Mouse (Mus musculus) lung, embryonic 15.5 days (tissue): ENCODE measurements around the gene C530025M09Rik. TPM values are rescaled to one million over a fixed set of nuclear protein-coding genes. Genes with fewer than 3 reads are reported as not detected.
A peak's percentile ranks its signal among the peaks of the same experiment; 100 is the strongest.

Experiments
- ATAC-seq: fragments of 200-750 bp; cut with Nextera tagmentation; 2 replicates; pipeline ENCODE4 v1.8.0; 2017; ENCODE audit warnings: moderate number of reproducible peaks, borderline replicate concordance; ENCODE audit not compliant: low FRiP score, low TSS enrichment; ENCODE audit errors: extremely low read depth
- H3K27ac ChIP-seq: fragments of 300-500 bp; sonication (generic); 2 replicates; pipeline ENCODE4 v1.5.1; 2015; ENCODE audit warnings: moderate library complexity, mild to moderate bottlenecking, inconsistent platforms
- H3K27me3 ChIP-seq: fragments of 300-500 bp; sonication (generic); 2 replicates; pipeline ENCODE4 v1.6.1; 2015; ENCODE audit warnings: inconsistent platforms
- H3K36me3 ChIP-seq: fragments of 300-500 bp; sonication (generic); 2 replicates; pipeline ENCODE4 v1.6.1; 2015; ENCODE audit warnings: inconsistent platforms
- H3K4me1 ChIP-seq: fragments of 300-500 bp; sonication (generic); 2 replicates; pipeline ENCODE4 v1.6.1; 2015; ENCODE audit warnings: inconsistent platforms
- H3K4me2 ChIP-seq: fragments of 300-500 bp; sonication (generic); 2 replicates; pipeline ENCODE4 v1.6.1; 2015; ENCODE audit warnings: inconsistent platforms, mild to moderate bottlenecking, moderate library complexity
- H3K4me3 ChIP-seq: fragments of 300-500 bp; sonication (generic); 2 replicates; pipeline ENCODE4 v1.5.1; 2015; ENCODE audit warnings: mild to moderate bottlenecking, inconsistent platforms
- H3K9ac ChIP-seq: fragments of 300-500 bp; sonication (generic); 2 replicates; pipeline ENCODE4 v1.6.1; 2015; ENCODE audit warnings: inconsistent platforms
- H3K9me3 ChIP-seq: fragments of 300-500 bp; sonication (generic); 2 replicates; pipeline ENCODE4 v1.6.1; 2016; ENCODE audit warnings: inconsistent platforms
- WGBS: fragments of 180-500 bp; shearing (Covaris S2); methylation state at CpG from one replicate; pipeline ENCODE4 v1.1.7; 2015; 5-methylcytosine and 5-hydroxymethylcytosine counted together
- polyA plus RNA-seq: library from polyadenylated mRNA; unstranded; fragments of >200 nt; fragmentation: Nextera tagmentation; extraction: Ambion mirVana; gene quantifications from 2 replicates; pipeline ENCODE4 v1.2.1, GENCODE M21; 2015

The C530025M09Rik gene
- polyA plus RNA-seq, 1 experiment from 2014 or later = 0.31 TPM

- Histone ChIP-seq H3K4me3 (peak overlapping the region; percentile 46; the same call in 1 of the 2 replicates), H3K9me3 (no peaks in the 10 kb centered on the region), H3K27me3 (peaks cover 45% of the 10 kb centered on the region), H3K36me3 (no peaks in the 10 kb centered on the region), H3K9ac (no peak overlapping the region), H3K4me1 (peaks cover 16% of the 10 kb centered on the region; the same call in 1 of the 2 replicates), H3K27ac (no peak overlapping the region), H3K4me2 (peak overlapping the region; percentile 93)
- no peak for ATAC-seq
- WGBS = 9% methylated on average over 5 of the region's 5 CpGs
Measured at GRCm38 (mm10) chr2:149832301-149832700, 1.3 kb upstream of the C530025M09Rik start.

- Histone ChIP-seq H3K27ac (no peak overlapping the region), H3K9me3 (no peaks in the 10 kb centered on the region), H3K9ac (no peak overlapping the region), H3K4me3 (peak overlapping the region; percentile 46), H3K4me2 (peak overlapping the region; percentile 93), H3K4me1 (peaks cover 16% of the 10 kb centered on the region; the same call in 1 of the 2 replicates), H3K27me3 (peaks cover 45% of the 10 kb centered on the region), H3K36me3 (no peaks in the 10 kb centered on the region)
- 3% methylated on average over 29 of the region's 29 CpGs for WGBS
- no peak for ATAC-seq
Measured at GRCm38 (mm10) chr2:149831459-149832245, 639 bp upstream of the C530025M09Rik start.

- peaks cover 45% of the 10 kb centered on the region for H3K27me3 ChIP-seq
- H3K27ac ChIP-seq = no peak overlapping the region
- H3K9ac ChIP-seq = peak overlapping the region; percentile 7
- peak; percentile 47 for ATAC-seq
- WGBS = 3% methylated on average over 26 of the region's 26 CpGs
- H3K36me3 ChIP-seq = no peaks in the 10 kb centered on the region
- peak overlapping the region; percentile 46 for H3K4me3 ChIP-seq
- peaks cover 16% of the 10 kb centered on the region; the same call in 1 of the 2 replicates for H3K4me1 ChIP-seq
- H3K4me2 ChIP-seq = peak overlapping the region; percentile 93
- H3K9me3 ChIP-seq = no peaks in the 10 kb centered on the region
Measured at GRCm38 (mm10) chr2:149829955-149830535, 968 bp downstream of the C530025M09Rik start.

GRCm38 (mm10) chr2:149828911-149829310, 2.1 kb downstream of the C530025M09Rik start, which contains the start of gene Syndig1:
Gene Syndig1, plus strand, starts transcription at chr2:149829211.
- H3K4me2 ChIP-seq = peak within 1 kb of the TSS; percentile 93
- H3K27me3 ChIP-seq = peaks cover 45% of the 10 kb centered on the region
- peak within 1 kb of the TSS; percentile 7; the same call in 1 of the 2 replicates for H3K9ac ChIP-seq
- H3K9me3 ChIP-seq = no peaks in the 10 kb centered on the region
- ATAC-seq = no peak
- no peak within 1 kb of the TSS for H3K27ac ChIP-seq
- H3K36me3 ChIP-seq = no peaks in the 10 kb centered on the region
- peaks cover 16% of the 10 kb centered on the region; the same call in 1 of the 2 replicates for H3K4me1 ChIP-seq
- WGBS = 76% methylated on average over 2 of the region's 2 CpGs
- H3K4me3 ChIP-seq = peak within 1 kb of the TSS; percentile 46

- Histone ChIP-seq H3K4me3 (no peak overlapping the region), H3K9me3 (no peaks in the 10 kb centered on the region), H3K4me2 (no peak overlapping the region), H3K4me1 (no peaks in the 10 kb centered on the region), H3K27me3 (no peaks in the 10 kb centered on the region), H3K27ac (no peak overlapping the region), H3K9ac (no peak overlapping the region), H3K36me3 (no peaks in the 10 kb centered on the region)
- WGBS = 32% methylated on average over 2 of the region's 2 CpGs
- ATAC-seq = no peak
Measured at GRCm38 (mm10) chr2:149820201-149820600, 10.8 kb downstream of the C530025M09Rik start.

GRCm38 (mm10) chr2:149819751-149820150, 11.3 kb downstream of the C530025M09Rik start:
- Histone ChIP-seq H3K9ac (no peak overlapping the region), H3K27me3 (no peaks in the 10 kb centered on the region), H3K27ac (no peak overlapping the region), H3K4me2 (no peak overlapping the region), H3K36me3 (no peaks in the 10 kb centered on the region), H3K9me3 (no peaks in the 10 kb centered on the region), H3K4me1 (no peaks in the 10 kb centered on the region), H3K4me3 (no peak overlapping the region)
- WGBS = 81% methylated on average over 3 of the region's 3 CpGs
- no peak for ATAC-seq

GRCm38 (mm10) chr2:149818395-149818794, 12.6 kb downstream of the C530025M09Rik start:
- Histone ChIP-seq H3K27ac (no peak overlapping the region), H3K4me2 (no peak overlapping the region), H3K36me3 (no peaks in the 10 kb centered on the region), H3K4me3 (no peak overlapping the region), H3K9me3 (no peaks in the 10 kb centered on the region), H3K27me3 (no peaks in the 10 kb centered on the region), H3K9ac (no peak overlapping the region), H3K4me1 (no peaks in the 10 kb centered on the region)
- no peak for ATAC-seq
- WGBS = 50% methylated on average over 3 of the region's 3 CpGs

- WGBS = 82% methylated on average over 2 of the region's 2 CpGs
- no peak overlapping the region for H3K9ac ChIP-seq
- no peaks in the 10 kb centered on the region for H3K4me1 ChIP-seq
Measured at GRCm38 (mm10) chr2:149812899-149813298, 18.1 kb downstream of the C530025M09Rik start.

GRCm38 (mm10) chr2:149805256-149805655, 25.8 kb downstream of the C530025M09Rik start:
- Histone ChIP-seq H3K4me2 (no peak overlapping the region), H3K36me3 (no peaks in the 10 kb centered on the region), H3K27ac (no peak overlapping the region), H3K9ac (no peak overlapping the region), H3K4me1 (no peaks in the 10 kb centered on the region), H3K9me3 (no peaks in the 10 kb centered on the region), H3K4me3 (no peak overlapping the region), H3K27me3 (no peaks in the 10 kb centered on the region)
- ATAC-seq = no peak
- WGBS = 89% methylated on average over 2 of the region's 2 CpGs

More at GRCm38 (mm10) chr2:149812899-149813298, 18.1 kb downstream of the C530025M09Rik start:
- no peak for ATAC-seq
- no peak overlapping the region for H3K4me3 ChIP-seq
- no peaks in the 10 kb centered on the region for H3K27me3 ChIP-seq
- no peaks in the 10 kb centered on the region for H3K36me3 ChIP-seq
- no peak overlapping the region for H3K4me2 ChIP-seq
- H3K9me3 ChIP-seq = no peaks in the 10 kb centered on the region
- H3K27ac ChIP-seq = no peak overlapping the region

GRCm38 (mm10) chr2:149804599-149805140, 26.3 kb downstream of the C530025M09Rik start:
- Histone ChIP-seq H3K4me3 (no peak overlapping the region), H3K4me2 (no peak overlapping the region), H3K36me3 (no peaks in the 10 kb centered on the region), H3K27me3 (no peaks in the 10 kb centered on the region), H3K9me3 (no peaks in the 10 kb centered on the region), H3K9ac (no peak overlapping the region), H3K4me1 (no peaks in the 10 kb centered on the region), H3K27ac (no peak overlapping the region)
- peak; percentile 74 for ATAC-seq
- 53% methylated on average over 3 of the region's 3 CpGs for WGBS

- Histone ChIP-seq H3K9ac (no peak overlapping the region), H3K27ac (peak overlapping the region; percentile 10; the same call in 1 of the 2 replicates), H3K9me3 (no peaks in the 10 kb centered on the region), H3K27me3 (no peaks in the 10 kb centered on the region), H3K4me3 (no peak overlapping the region), H3K4me1 (no peaks in the 10 kb centered on the region), H3K36me3 (no peaks in the 10 kb centered on the region), H3K4me2 (no peak overlapping the region)
- WGBS = 19% methylated on average over 3 of the region's 3 CpGs
- peak; percentile 74; the same call in 1 of the 2 replicates for ATAC-seq
Measured at GRCm38 (mm10) chr2:149798613-149799012, 32.4 kb downstream of the C530025M09Rik start.
